Mouse (Mus musculus): ENCODE data around the gene Fbln2. TPM values are rescaled to one million over a fixed set of nuclear protein-coding genes. Genes with fewer than 3 reads are reported as not detected.

Fbln2 gene
- polyA plus RNA-seq, 1 experiment from 2014 or later: 43.8 TPM

DNA sequence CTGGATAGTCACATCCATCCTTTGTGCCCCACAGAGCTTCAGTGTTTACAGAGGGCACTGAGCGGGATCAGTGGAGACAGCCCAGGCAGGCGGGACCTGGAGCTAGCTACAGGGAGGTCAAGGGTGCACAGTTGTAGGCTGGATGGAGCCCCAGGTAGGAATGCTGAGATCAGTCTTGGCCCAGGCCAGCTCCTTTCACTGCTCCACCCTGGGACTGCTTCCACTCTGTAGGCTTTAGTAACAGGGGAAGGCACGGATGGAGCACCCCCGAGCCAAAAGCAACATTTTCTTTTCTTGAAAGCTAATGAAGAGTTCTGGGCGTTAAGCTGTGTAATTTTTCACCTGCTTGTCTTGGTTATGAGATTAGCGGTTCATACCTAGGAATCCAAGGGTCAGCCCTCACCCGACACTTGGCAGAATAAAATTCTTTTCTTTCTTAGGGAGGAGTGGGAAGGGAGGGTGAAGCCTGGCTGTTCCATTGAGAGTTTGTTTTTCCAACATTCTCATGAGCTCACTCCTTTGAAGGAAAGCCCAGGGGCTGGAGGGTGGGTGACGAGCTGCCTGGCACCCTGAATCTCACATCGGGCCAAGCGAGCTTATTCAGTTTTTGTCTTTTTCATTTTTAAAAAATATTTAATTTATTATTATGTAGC lies 10.6 kb downstream of the Fbln2 start:
- WGBS: 76% methylated on average over 10 of the region's 10 CpGs
- H3K9ac ChIP-seq (replicated peaks; ENCODE audit: low read length): no peak overlapping the region
- no peak overlapping the region for H3K4me2 ChIP-seq (replicated peaks; ENCODE audit: low read depth, low read length)
- H3K9me3 ChIP-seq (ENCODE audit: low read length): no peaks in the 10 kb centered on the region
- H3K4me1 ChIP-seq (ENCODE audit: insufficient read depth, low read length): no peaks in the 10 kb centered on the region
- H3K36me3 ChIP-seq (ENCODE audit: insufficient read depth, low read length): no peaks in the 10 kb centered on the region
- no peak overlapping the region for H3K4me3 ChIP-seq (ENCODE audit: low read length)
- H3K27me3 ChIP-seq (ENCODE audit: insufficient read depth, low read length): no peaks in the 10 kb centered on the region
- no peak overlapping the region for H3K27ac ChIP-seq (ENCODE audit: low read length)
- peak; percentile 52; the same call in 1 of the 2 replicates for ATAC-seq (ENCODE audit: low FRiP score, low TSS enrichment)

GRCm38 (mm10) chr6:91224939-91225338 lies 12.7 kb downstream of the Fbln2 start:
- H3K4me3 ChIP-seq (ENCODE audit: low read length): no peak overlapping the region
- H3K4me1 ChIP-seq (ENCODE audit: insufficient read depth, low read length): no peaks in the 10 kb centered on the region
- no peak for ATAC-seq (ENCODE audit: low FRiP score, low TSS enrichment)
- no peaks in the 10 kb centered on the region for H3K9me3 ChIP-seq (ENCODE audit: low read length)
- no peak overlapping the region for H3K27ac ChIP-seq (ENCODE audit: low read length)
- no peaks in the 10 kb centered on the region for H3K36me3 ChIP-seq (ENCODE audit: insufficient read depth, low read length)
- 54% methylated on average over 6 of the region's 6 CpGs for WGBS
- no peak overlapping the region for H3K4me2 ChIP-seq (replicated peaks; ENCODE audit: low read depth, low read length)
- no peaks in the 10 kb centered on the region for H3K27me3 ChIP-seq (ENCODE audit: insufficient read depth, low read length)
- H3K9ac ChIP-seq (replicated peaks; ENCODE audit: low read length): no peak overlapping the region

DNA sequence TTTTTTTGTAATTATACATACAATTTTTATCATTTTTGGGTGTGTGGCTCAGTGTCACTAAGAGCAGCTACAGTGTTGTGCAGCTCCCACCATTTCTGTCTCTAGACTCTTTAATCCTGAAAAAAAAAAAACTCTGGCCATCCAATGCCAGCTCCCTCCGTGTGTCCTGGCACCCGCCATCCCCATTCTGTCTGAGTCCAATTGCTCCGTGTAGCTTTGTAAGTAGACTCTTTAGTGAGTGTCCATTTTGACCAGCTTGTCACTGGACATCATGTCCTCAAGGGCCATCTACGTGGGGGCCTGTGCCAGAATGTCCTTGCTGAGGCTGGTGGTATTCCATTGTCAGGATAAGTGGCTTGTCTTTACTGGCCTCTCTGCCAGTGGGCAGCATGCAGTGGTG lies 13.1 kb downstream of the Fbln2 start:
- 80% methylated on average over 4 of the region's 4 CpGs for WGBS
- Histone ChIP-seq H3K9ac (replicated peaks; ENCODE audit: low read length) (no peak overlapping the region), H3K27ac (ENCODE audit: low read length) (no peak overlapping the region), H3K9me3 (ENCODE audit: low read length) (no peaks in the 10 kb centered on the region), H3K4me2 (replicated peaks; ENCODE audit: low read depth, low read length) (no peak overlapping the region), H3K4me3 (ENCODE audit: low read length) (no peak overlapping the region), H3K4me1 (ENCODE audit: insufficient read depth, low read length) (no peaks in the 10 kb centered on the region), H3K27me3 (ENCODE audit: insufficient read depth, low read length) (no peaks in the 10 kb centered on the region), H3K36me3 (ENCODE audit: insufficient read depth, low read length) (no peaks in the 10 kb centered on the region)
- no peak for ATAC-seq (ENCODE audit: low FRiP score, low TSS enrichment)

- Histone ChIP-seq H3K9me3 (ENCODE audit: low read length) (no peaks in the 10 kb centered on the region), H3K4me2 (replicated peaks; ENCODE audit: low read depth, low read length) (no peak overlapping the region), H3K9ac (replicated peaks; ENCODE audit: low read length) (no peak overlapping the region), H3K36me3 (ENCODE audit: insufficient read depth, low read length) (no peaks in the 10 kb centered on the region), H3K27me3 (ENCODE audit: insufficient read depth, low read length) (no peaks in the 10 kb centered on the region), H3K27ac (ENCODE audit: low read length) (no peak overlapping the region), H3K4me1 (ENCODE audit: insufficient read depth, low read length) (no peaks in the 10 kb centered on the region), H3K4me3 (ENCODE audit: low read length) (no peak overlapping the region)
- 75% methylated on average over 1 of the region's 1 CpGs for WGBS
- no peak for ATAC-seq (ENCODE audit: low FRiP score, low TSS enrichment)
Measured at GRCm38 (mm10) chr6:91226058-91226457, 13.8 kb downstream of the Fbln2 start.

- Histone ChIP-seq H3K27me3 (ENCODE audit: insufficient read depth, low read length) (no peaks in the 10 kb centered on the region), H3K4me1 (ENCODE audit: insufficient read depth, low read length) (no peaks in the 10 kb centered on the region), H3K4me2 (replicated peaks; ENCODE audit: low read depth, low read length) (no peak overlapping the region), H3K9me3 (ENCODE audit: low read length) (no peaks in the 10 kb centered on the region), H3K36me3 (ENCODE audit: insufficient read depth, low read length) (no peaks in the 10 kb centered on the region), H3K27ac (ENCODE audit: low read length) (no peak overlapping the region), H3K4me3 (ENCODE audit: low read length) (no peak overlapping the region), H3K9ac (replicated peaks; ENCODE audit: low read length) (no peak overlapping the region)
- 57% methylated on average over 4 of the region's 4 CpGs for WGBS
- no peak for ATAC-seq (ENCODE audit: low FRiP score, low TSS enrichment)
Measured at GRCm38 (mm10) chr6:91228980-91229379, 16.7 kb downstream of the Fbln2 start.

GRCm38 (mm10) chr6:91231000-91231399 lies 18.7 kb downstream of the Fbln2 start:
- H3K27me3 ChIP-seq (ENCODE audit: insufficient read depth, low read length): no peaks in the 10 kb centered on the region
- no peak overlapping the region for H3K4me2 ChIP-seq (replicated peaks; ENCODE audit: low read depth, low read length)
- H3K9ac ChIP-seq (replicated peaks; ENCODE audit: low read length): no peak overlapping the region
- no peaks in the 10 kb centered on the region for H3K36me3 ChIP-seq (ENCODE audit: insufficient read depth, low read length)
- no peaks in the 10 kb centered on the region for H3K9me3 ChIP-seq (ENCODE audit: low read length)
- H3K27ac ChIP-seq (ENCODE audit: low read length): no peak overlapping the region
- no peak for ATAC-seq (ENCODE audit: low FRiP score, low TSS enrichment)
- no peak overlapping the region for H3K4me3 ChIP-seq (ENCODE audit: low read length)
- no peaks in the 10 kb centered on the region for H3K4me1 ChIP-seq (ENCODE audit: insufficient read depth, low read length)
- 86% methylated on average over 5 of the region's 5 CpGs for WGBS

DNA sequence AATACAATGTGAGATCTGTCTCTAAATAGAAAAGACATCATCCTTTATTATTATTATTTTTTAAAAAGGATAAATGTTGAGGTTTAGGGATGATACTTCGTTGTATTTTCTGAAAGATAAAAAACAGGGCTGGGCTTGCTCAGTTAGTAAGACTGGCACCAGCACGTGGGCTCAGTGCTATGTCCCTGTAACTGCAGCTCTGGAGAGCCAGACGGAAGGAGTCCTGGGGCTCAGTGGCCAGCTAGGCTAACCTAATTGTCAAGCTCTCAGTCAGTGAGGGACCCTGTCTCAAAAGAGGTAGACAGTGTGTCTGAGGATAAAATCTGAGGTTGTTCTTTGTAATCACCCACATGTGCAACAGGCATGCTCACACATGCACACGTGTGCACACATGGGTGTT lies 19.3 kb downstream of the Fbln2 start:
- no peak overlapping the region for H3K9ac ChIP-seq (replicated peaks; ENCODE audit: low read length)
- peaks cover 3% of the 10 kb centered on the region; the same call in 1 of the 2 replicates for H3K4me1 ChIP-seq (ENCODE audit: insufficient read depth, low read length)
- H3K36me3 ChIP-seq (ENCODE audit: insufficient read depth, low read length): no peaks in the 10 kb centered on the region
- no peak overlapping the region for H3K4me3 ChIP-seq (ENCODE audit: low read length)
- no peak for ATAC-seq (ENCODE audit: low FRiP score, low TSS enrichment)
- WGBS: 90% methylated on average over 4 of the region's 4 CpGs
- H3K4me2 ChIP-seq (replicated peaks; ENCODE audit: low read depth, low read length): no peak overlapping the region
- no peaks in the 10 kb centered on the region for H3K9me3 ChIP-seq (ENCODE audit: low read length)
- no peak overlapping the region for H3K27ac ChIP-seq (ENCODE audit: low read length)
- H3K27me3 ChIP-seq (ENCODE audit: insufficient read depth, low read length): no peaks in the 10 kb centered on the region

DNA sequence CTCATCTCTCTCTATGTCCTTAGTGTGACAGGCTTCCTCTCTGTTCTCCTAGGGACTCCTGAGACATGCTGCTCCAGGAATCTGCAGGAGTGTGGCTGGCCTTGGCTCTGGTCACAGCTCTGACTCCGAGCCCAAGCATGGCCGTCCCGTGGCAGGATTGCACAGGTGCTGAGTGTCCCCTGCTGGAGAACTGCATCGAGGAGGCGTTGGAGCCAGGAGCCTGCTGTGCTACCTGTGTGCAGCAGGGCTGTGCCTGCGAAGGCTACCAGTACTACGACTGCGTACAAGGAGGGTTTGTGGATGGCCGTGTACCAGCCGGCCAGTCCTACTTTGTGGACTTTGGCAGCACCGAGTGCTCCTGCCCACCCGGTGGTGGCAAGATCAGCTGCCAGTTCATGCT lies 20.8 kb downstream of the Fbln2 start:
- Histone ChIP-seq H3K9me3 (ENCODE audit: low read length) (no peaks in the 10 kb centered on the region), H3K4me2 (replicated peaks; ENCODE audit: low read depth, low read length) (no peak overlapping the region), H3K4me1 (ENCODE audit: insufficient read depth, low read length) (peaks cover 4% of the 10 kb centered on the region; the same call in 1 of the 2 replicates), H3K9ac (replicated peaks; ENCODE audit: low read length) (no peak overlapping the region), H3K4me3 (ENCODE audit: low read length) (no peak overlapping the region), H3K27ac (ENCODE audit: low read length) (no peak overlapping the region), H3K36me3 (ENCODE audit: insufficient read depth, low read length) (no peaks in the 10 kb centered on the region), H3K27me3 (ENCODE audit: insufficient read depth, low read length) (no peaks in the 10 kb centered on the region)
- WGBS: 84% methylated on average over 12 of the region's 12 CpGs
- ATAC-seq (ENCODE audit: low FRiP score, low TSS enrichment): no peak

- Histone ChIP-seq H3K4me1 (ENCODE audit: insufficient read depth, low read length) (peaks cover 4% of the 10 kb centered on the region; the same call in 1 of the 2 replicates), H3K9ac (replicated peaks; ENCODE audit: low read length) (no peak overlapping the region), H3K27me3 (ENCODE audit: insufficient read depth, low read length) (no peaks in the 10 kb centered on the region), H3K4me2 (replicated peaks; ENCODE audit: low read depth, low read length) (no peak overlapping the region), H3K9me3 (ENCODE audit: low read length) (no peaks in the 10 kb centered on the region), H3K27ac (ENCODE audit: low read length) (no peak overlapping the region), H3K4me3 (ENCODE audit: low read length) (no peak overlapping the region), H3K36me3 (ENCODE audit: insufficient read depth, low read length) (no peaks in the 10 kb centered on the region)
- no peak for ATAC-seq (ENCODE audit: low FRiP score, low TSS enrichment)
- 70% methylated on average over 10 of the region's 10 CpGs for WGBS
Measured at GRCm38 (mm10) chr6:91233424-91234015, 21.3 kb downstream of the Fbln2 start.

- no peaks in the 10 kb centered on the region for H3K9me3 ChIP-seq (ENCODE audit: low read length)
- H3K4me3 ChIP-seq (ENCODE audit: low read length): no peak overlapping the region
- H3K36me3 ChIP-seq (ENCODE audit: insufficient read depth, low read length): no peaks in the 10 kb centered on the region
- 56% methylated on average over 11 of the region's 11 CpGs for WGBS
- H3K4me2 ChIP-seq (replicated peaks; ENCODE audit: low read depth, low read length): no peak overlapping the region
- H3K27ac ChIP-seq (ENCODE audit: low read length): no peak overlapping the region
- H3K27me3 ChIP-seq (ENCODE audit: insufficient read depth, low read length): no peaks in the 10 kb centered on the region
- no peak overlapping the region for H3K9ac ChIP-seq (replicated peaks; ENCODE audit: low read length)
- ATAC-seq (ENCODE audit: low FRiP score, low TSS enrichment): no peak
- peaks cover 4% of the 10 kb centered on the region; the same call in 1 of the 2 replicates for H3K4me1 ChIP-seq (ENCODE audit: insufficient read depth, low read length)
Measured at GRCm38 (mm10) chr6:91236006-91236405, 23.8 kb downstream of the Fbln2 start.

All from kidney, embryonic 16.5 days (tissue).